Mouse (Mus musculus): Measurements from ENCODE around the gene Btg3. TPM values are rescaled to one million over a fixed set of nuclear protein-coding genes. Genes with fewer than 3 reads are reported as not detected.
"Not testable (repeated sequence)": the region's sequence is repeated elsewhere in the genome, so short reads cannot be mapped to it uniquely, and the experiment has no call there.

The Btg3 gene
- polyA plus RNA-seq, 1 experiment = 1.2 TPM

- no peak for TF ChIP-seq TAL1 (IDR thresholded peaks at IDR 0.05; ENCODE audit: low read length)
- TF ChIP-seq GATA1 (IDR thresholded peaks at IDR 0.05; ENCODE audit: low read length) = no peak
- H3K4me1 ChIP-seq (ENCODE audit: control insufficient read depth) = no peaks in the 10 kb centered on the region
These were observed 13.0 kb upstream of the Btg3 start for GRCm38 (mm10) chr16:78389986-78390385.

GRCm38 (mm10) chr16:78389122-78389521 is 12.1 kb upstream of the Btg3 start:
- Histone ChIP-seq H3K36me3 (ENCODE audit: control insufficient read depth) (no peaks in the 10 kb centered on the region), H3K27me3 (ENCODE audit: control insufficient read depth) (no peaks in the 10 kb centered on the region), H3K4me3 (replicated peaks) (no peak overlapping the region), H3K4me1 (ENCODE audit: control insufficient read depth) (no peaks in the 10 kb centered on the region), H3K9me3 (ENCODE audit: control insufficient read depth, low read length) (no peaks in the 10 kb centered on the region)
- TF ChIP-seq GATA1 (IDR thresholded peaks at IDR 0.05; ENCODE audit: low read length) = no peak
- TF ChIP-seq TAL1 (IDR thresholded peaks at IDR 0.05; ENCODE audit: low read length) = no peak

More at GRCm38 (mm10) chr16:78389986-78390385, 13.0 kb upstream of the Btg3 start:
- H3K9me3 ChIP-seq (ENCODE audit: control insufficient read depth, low read length) = no peaks in the 10 kb centered on the region
- no peaks in the 10 kb centered on the region for H3K36me3 ChIP-seq (ENCODE audit: control insufficient read depth)
- H3K4me3 ChIP-seq (replicated peaks) = no peak overlapping the region
- no peaks in the 10 kb centered on the region for H3K27me3 ChIP-seq (ENCODE audit: control insufficient read depth)

- H3K36me3 ChIP-seq (ENCODE audit: control insufficient read depth) = no peaks in the 10 kb centered on the region
- H3K4me3 ChIP-seq (replicated peaks) = no peak overlapping the region
- no peaks in the 10 kb centered on the region for H3K9me3 ChIP-seq (ENCODE audit: control insufficient read depth, low read length)
- no peaks in the 10 kb centered on the region for H3K27me3 ChIP-seq (ENCODE audit: control insufficient read depth)
- peaks cover 20% of the 10 kb centered on the region for H3K4me1 ChIP-seq (ENCODE audit: control insufficient read depth)
- TF ChIP-seq TAL1 (IDR thresholded peaks at IDR 0.05; ENCODE audit: low read length) (no peak), GATA1 (IDR thresholded peaks at IDR 0.05; ENCODE audit: low read length) (no peak)
These were observed 1.5 kb upstream of the Btg3 start for GRCm38 (mm10) chr16:78378493-78378892.

DNA sequence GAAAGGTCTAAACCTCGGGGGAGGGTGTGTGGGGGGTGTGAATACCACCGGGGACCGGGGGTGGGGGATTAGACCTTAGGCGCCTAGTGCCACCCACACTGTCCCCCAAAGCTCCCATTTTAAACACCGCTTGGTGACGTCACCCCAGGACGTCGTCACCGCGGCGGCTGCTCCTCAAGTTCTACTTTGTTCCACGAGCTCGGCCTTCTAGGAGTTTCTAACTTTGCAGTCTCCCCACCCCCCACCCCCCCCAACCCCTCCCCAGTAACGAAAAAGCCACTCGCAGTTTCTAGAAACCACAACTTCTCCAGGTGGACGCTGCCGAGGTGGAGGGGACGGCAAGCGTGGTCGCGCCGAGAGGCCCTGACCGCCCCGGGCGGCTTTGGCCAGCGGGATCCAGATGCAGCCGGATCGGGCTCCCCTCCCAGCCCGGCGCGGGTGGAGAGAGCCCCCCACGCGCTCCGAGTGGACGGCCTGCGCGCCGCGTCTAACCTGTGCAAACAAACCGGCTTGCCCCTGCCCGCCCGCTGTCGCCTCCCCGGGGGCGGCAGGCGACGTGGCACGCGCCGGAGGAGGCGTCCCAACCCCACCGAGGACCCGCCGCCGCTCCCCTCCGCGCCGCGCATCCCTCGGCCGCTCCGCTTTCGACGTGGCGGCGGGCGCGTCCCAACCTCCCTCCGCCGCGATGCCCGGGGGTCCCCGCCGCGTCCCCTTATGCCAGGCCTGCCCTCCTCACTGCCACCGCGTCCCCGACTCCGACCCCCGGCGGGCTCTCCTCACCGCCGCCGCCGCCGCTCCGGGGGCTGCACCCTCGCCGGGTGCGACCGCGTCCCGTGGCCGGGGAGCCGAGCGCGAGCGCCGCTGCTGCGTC is 936 bp downstream of the Btg3 start:
- Histone ChIP-seq H3K4me1 (ENCODE audit: control insufficient read depth) (peaks cover 20% of the 10 kb centered on the region), H3K9me3 (ENCODE audit: control insufficient read depth, low read length) (no peaks in the 10 kb centered on the region), H3K4me3 (replicated peaks) (peak overlapping the region; percentile 93), H3K36me3 (ENCODE audit: control insufficient read depth) (peaks cover 16% of the 10 kb centered on the region), H3K27me3 (ENCODE audit: control insufficient read depth) (no peaks in the 10 kb centered on the region)
- no peak for TF ChIP-seq TAL1 (IDR thresholded peaks at IDR 0.05; ENCODE audit: low read length)
- no peak for TF ChIP-seq GATA1 (IDR thresholded peaks at IDR 0.05; ENCODE audit: low read length)

GRCm38 (mm10) chr16:78375222-78375621 is 1.8 kb downstream of the Btg3 start:
- Histone ChIP-seq H3K4me1 (ENCODE audit: control insufficient read depth) (peaks cover 20% of the 10 kb centered on the region), H3K4me3 (replicated peaks) (peak overlapping the region; percentile 93), H3K27me3 (ENCODE audit: control insufficient read depth) (no peaks in the 10 kb centered on the region), H3K36me3 (ENCODE audit: control insufficient read depth) (peaks cover 21% of the 10 kb centered on the region), H3K9me3 (ENCODE audit: control insufficient read depth, low read length) (no peaks in the 10 kb centered on the region)
- TF ChIP-seq TAL1 (IDR thresholded peaks at IDR 0.05; ENCODE audit: low read length) (no peak), GATA1 (IDR thresholded peaks at IDR 0.05; ENCODE audit: low read length) (no peak)

DNA sequence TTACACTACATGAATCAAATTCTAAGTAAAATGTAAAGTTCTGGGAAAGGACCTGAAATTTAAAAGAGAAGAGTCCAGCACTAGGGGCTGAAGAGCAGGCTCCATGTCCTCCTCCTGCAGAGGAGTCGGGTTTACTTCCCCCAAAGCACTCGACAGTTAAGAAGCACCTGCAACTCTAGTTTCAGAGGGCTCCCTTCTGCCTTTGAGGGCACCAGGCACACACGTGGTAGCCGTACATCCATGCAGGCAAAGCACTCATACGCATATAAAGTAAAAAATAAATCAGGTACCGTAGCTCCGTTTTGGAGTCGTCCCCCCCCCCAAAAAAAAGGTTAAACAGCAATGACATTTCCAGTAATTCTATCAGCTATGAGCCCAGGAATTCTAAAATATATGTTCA is 3.2 kb downstream of the Btg3 start:
- peaks cover 36% of the 10 kb centered on the region for H3K36me3 ChIP-seq (ENCODE audit: control insufficient read depth)
- H3K9me3 ChIP-seq (ENCODE audit: control insufficient read depth, low read length) = no peaks in the 10 kb centered on the region
- H3K27me3 ChIP-seq (ENCODE audit: control insufficient read depth) = no peaks in the 10 kb centered on the region
- no peak overlapping the region for H3K4me3 ChIP-seq (replicated peaks)
- TF ChIP-seq TAL1 (IDR thresholded peaks at IDR 0.05; ENCODE audit: low read length) (no peak), GATA1 (IDR thresholded peaks at IDR 0.05; ENCODE audit: low read length) (no peak)
- peaks cover 20% of the 10 kb centered on the region for H3K4me1 ChIP-seq (ENCODE audit: control insufficient read depth)

DNA sequence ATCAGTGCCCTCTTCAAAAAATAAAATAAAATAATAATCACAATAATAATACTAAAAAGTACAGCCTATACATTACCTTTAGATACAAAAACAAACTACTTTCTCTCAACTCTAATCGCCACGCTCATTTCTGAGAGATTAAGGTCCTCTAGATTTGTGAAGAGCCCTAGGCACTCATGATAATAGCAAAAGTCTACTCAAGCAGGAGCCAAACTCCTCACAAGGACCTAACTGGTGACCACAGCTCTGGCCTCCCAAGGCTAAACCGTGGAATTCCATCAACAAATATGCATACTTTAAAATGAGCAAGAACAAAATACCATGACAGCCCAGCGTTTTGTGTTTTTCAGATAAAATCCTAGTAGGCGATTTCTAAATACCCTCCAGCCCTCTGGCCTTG is 4.2 kb downstream of the Btg3 start:
- no peaks in the 10 kb centered on the region for H3K9me3 ChIP-seq (ENCODE audit: control insufficient read depth, low read length)
- H3K4me1 ChIP-seq (ENCODE audit: control insufficient read depth) = peaks cover 20% of the 10 kb centered on the region

DNA sequence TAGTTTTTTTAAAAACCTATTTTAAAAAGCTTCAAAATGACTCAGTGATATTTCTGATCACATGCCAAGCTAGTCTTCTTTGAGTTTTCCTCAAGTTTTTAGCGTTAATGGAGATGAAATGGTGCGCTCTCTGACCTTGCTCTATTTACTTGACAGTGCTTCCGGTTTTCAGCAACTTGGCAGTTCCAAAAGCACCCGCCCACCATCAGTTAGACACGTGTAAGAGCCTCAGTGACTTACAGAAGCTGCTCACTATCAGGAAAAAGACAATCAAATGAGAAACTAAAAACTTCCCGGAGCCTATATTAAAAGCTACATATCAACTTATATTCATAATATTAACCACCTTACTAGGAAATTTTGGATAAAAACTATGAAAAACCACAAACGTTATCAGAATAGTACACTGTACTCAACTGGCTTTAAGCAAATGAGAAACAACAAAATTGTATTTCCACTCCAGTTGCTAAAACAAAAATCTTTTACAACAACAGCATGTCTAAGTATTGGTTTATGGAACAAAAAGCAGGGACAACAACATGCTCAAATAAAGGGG is 5.4 kb downstream of the Btg3 start:
- Histone ChIP-seq H3K36me3 (ENCODE audit: control insufficient read depth) (peaks cover 57% of the 10 kb centered on the region), H3K9me3 (ENCODE audit: control insufficient read depth, low read length) (no peaks in the 10 kb centered on the region), H3K27me3 (ENCODE audit: control insufficient read depth) (no peaks in the 10 kb centered on the region), H3K4me3 (replicated peaks) (no peak overlapping the region), H3K4me1 (ENCODE audit: control insufficient read depth) (peaks cover 13% of the 10 kb centered on the region)
- TF ChIP-seq TAL1 (IDR thresholded peaks at IDR 0.05; ENCODE audit: low read length) = no peak
- no peak for TF ChIP-seq GATA1 (IDR thresholded peaks at IDR 0.05; ENCODE audit: low read length)

More for the DNA sequence above, 4.2 kb downstream of the Btg3 start:
- H3K4me3 ChIP-seq (replicated peaks) = no peak overlapping the region
- TF ChIP-seq TAL1 (IDR thresholded peaks at IDR 0.05; ENCODE audit: low read length) (no peak), GATA1 (IDR thresholded peaks at IDR 0.05; ENCODE audit: low read length) (no peak)
- no peaks in the 10 kb centered on the region for H3K27me3 ChIP-seq (ENCODE audit: control insufficient read depth)
- H3K36me3 ChIP-seq (ENCODE audit: control insufficient read depth) = peaks cover 46% of the 10 kb centered on the region

DNA sequence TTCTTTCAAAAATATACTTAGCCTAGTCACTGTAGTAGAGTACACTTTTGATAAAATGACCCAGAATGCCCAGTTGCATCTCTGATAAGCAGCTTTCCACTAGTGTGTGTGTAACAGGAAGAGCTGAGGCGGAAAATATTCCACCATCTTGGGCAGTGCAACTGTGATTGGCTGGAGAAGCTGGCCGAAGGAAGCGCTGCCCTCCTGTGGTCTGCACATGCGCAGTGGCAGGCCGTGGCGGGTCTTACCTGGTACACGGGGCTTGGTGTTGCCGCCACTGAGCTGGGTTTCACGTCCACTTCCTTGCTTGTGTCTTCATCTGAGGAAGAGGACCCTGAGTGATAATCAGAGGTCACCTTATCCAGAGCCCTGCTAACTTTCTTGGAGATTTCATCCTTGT is 12.4 kb downstream of the Btg3 start:
- not testable (repeated sequence) for H3K9me3 ChIP-seq (ENCODE audit: control insufficient read depth, low read length); H3K27me3 ChIP-seq (ENCODE audit: control insufficient read depth); H3K4me1 ChIP-seq (ENCODE audit: control insufficient read depth); H3K4me3 ChIP-seq (replicated peaks)
- peaks cover 79% of the 10 kb centered on the region for H3K36me3 ChIP-seq (ENCODE audit: control insufficient read depth)
